Mouse (Mus musculus) G1E (cell line): ENCODE data around the gene Krtap8-1. TPM values are rescaled to one million over a fixed set of nuclear protein-coding genes. Genes with fewer than 3 reads are reported as not detected.

Experiments used
- ATAC-seq: 2 replicates; pipeline ENCODE4 v1.8.0; 2016; ENCODE audit warnings: mild to moderate bottlenecking; ENCODE audit not compliant: insufficient number of reproducible peaks, poor library complexity, low FRiP score, severe bottlenecking; ENCODE audit errors: extremely low read depth
- DNase-seq: peaks from one replicate; pipeline ENCODE4 v3.0.0; 2012; ENCODE audit warnings: low spot score
- H3K27me3 ChIP-seq: 2 replicates; pipeline ENCODE4 v1.6.1; 2012; ENCODE audit warnings: mild to moderate bottlenecking, low read length, inconsistent platforms; ENCODE audit not compliant: insufficient read depth
- H3K36me3 ChIP-seq: replicated peaks from 2 replicates; pipeline ENCODE3; 2012; ENCODE audit warnings: mild to moderate bottlenecking, inconsistent platforms
- H3K4me1 ChIP-seq: 2 replicates; pipeline ENCODE4 v1.6.1; 2012; ENCODE audit warnings: low read depth, low read length, inconsistent platforms, mixed read lengths; ENCODE audit not compliant: insufficient read depth
- H3K4me3 ChIP-seq: 2 replicates; pipeline ENCODE4 v1.5.1; 2012; ENCODE audit warnings: low read depth, mild to moderate bottlenecking, inconsistent platforms, low read length, moderate library complexity, mixed read lengths
- H3K9me3 ChIP-seq: replicated peaks from 2 replicates; pipeline ENCODE4 v1.6.1; 2012; ENCODE audit warnings: inconsistent platforms
- CTCF ChIP-seq: IDR thresholded peaks from 2 replicates; pipeline ENCODE4 v1.5.1; 2012; ENCODE audit warnings: low read depth, low read length, inconsistent platforms, mixed read lengths
- GATA1 ChIP-seq: IDR thresholded peaks from 2 replicates; pipeline ENCODE4 v1.6.1; 2012; ENCODE audit warnings: borderline replicate concordance, low read length, inconsistent platforms, mixed read lengths
- GATA2 ChIP-seq: IDR thresholded peaks from 2 replicates; pipeline ENCODE4 v1.6.1; 2012; ENCODE audit warnings: low read depth, low read length, inconsistent platforms, borderline replicate concordance
- POLR2AphosphoS5 ChIP-seq: IDR thresholded peaks from 2 replicates; pipeline ENCODE4 v1.6.1; 2012; ENCODE audit warnings: low read depth, low read length, inconsistent platforms; ENCODE audit not compliant: insufficient replicate concordance
- TAL1 ChIP-seq: conservative IDR thresholded peaks from 2 replicates; pipeline ENCODE4 v1.6.1; 2012; ENCODE audit warnings: low read depth, low read length, inconsistent platforms, mixed read lengths
- polyA plus RNA-seq: library from polyadenylated mRNA; stranded (reverse); fragments of >175 nt; gene quantifications from 2 replicates; pipeline ENCODE4 v1.2.3, GENCODE M21; 2012
- total RNA-seq, 2 experiments: library from RNA; stranded (forward) in 1 of 2; stranded (reverse) in 1 of 2; fragments of 200-1000 nt in 1 of 2; fragments of >200 nt in 1 of 2; fragmentation: Nextera tagmentation in 1 of 2; gene quantifications; 2 replicates each; pipeline ENCODE4 v1.2.3; 2014 to 2017

Krtap8-1 gene
- total and polyA plus RNA-seq, 3 experiments = 0.10 TPM; not detected in 2

- TF ChIP-seq GATA2 (no peak), TAL1 (no peak), POLR2AphosphoS5 (no peak), GATA1 (no peak), CTCF (no peak)
- DNase-seq = no peak
- ATAC-seq = no peak
- H3K36me3 ChIP-seq = no peaks in the 10 kb centered on the region
- no peaks in the 10 kb centered on the region for H3K27me3 ChIP-seq
- H3K4me1 ChIP-seq = no peaks in the 10 kb centered on the region
- H3K9me3 ChIP-seq = peaks cover 36% of the 10 kb centered on the region
- H3K4me3 ChIP-seq = no peak overlapping the region
Measured at GRCm38 (mm10) chr16:89520555-89520954, 32.8 kb upstream of the Krtap8-1 start.

- no peak for ATAC-seq
- Histone ChIP-seq H3K4me3 (no peak overlapping the region), H3K27me3 (no peaks in the 10 kb centered on the region), H3K36me3 (no peaks in the 10 kb centered on the region), H3K9me3 (peaks cover 37% of the 10 kb centered on the region), H3K4me1 (no peaks in the 10 kb centered on the region)
- DNase-seq = no peak
- TF ChIP-seq POLR2AphosphoS5 = no peak
- no peak for TF ChIP-seq TAL1
- no peak for TF ChIP-seq CTCF
- TF ChIP-seq GATA2 = no peak
- no peak for TF ChIP-seq GATA1
Measured at GRCm38 (mm10) chr16:89520091-89520490, 32.3 kb upstream of the Krtap8-1 start.

GRCm38 (mm10) chr16:89517635-89518034, 29.9 kb upstream of the Krtap8-1 start:
- Histone ChIP-seq H3K4me3 (no peak overlapping the region), H3K9me3 (peaks cover 41% of the 10 kb centered on the region), H3K36me3 (no peaks in the 10 kb centered on the region), H3K27me3 (no peaks in the 10 kb centered on the region), H3K4me1 (no peaks in the 10 kb centered on the region)
- TF ChIP-seq CTCF (no peak), POLR2AphosphoS5 (no peak), TAL1 (no peak), GATA1 (no peak), GATA2 (no peak)
- no peak for ATAC-seq
- DNase-seq = no peak

- TF ChIP-seq GATA2 (no peak), TAL1 (no peak), GATA1 (no peak)
- Histone ChIP-seq H3K4me1 (no peaks in the 10 kb centered on the region), H3K36me3 (no peaks in the 10 kb centered on the region), H3K27me3 (no peaks in the 10 kb centered on the region), H3K4me3 (no peak overlapping the region), H3K9me3 (peaks cover 40% of the 10 kb centered on the region)
- ATAC-seq = no peak
- no peak for DNase-seq
Measured at GRCm38 (mm10) chr16:89513431-89513830, 25.7 kb upstream of the Krtap8-1 start.

- Histone ChIP-seq H3K27me3 (no peaks in the 10 kb centered on the region), H3K9me3 (peaks cover 44% of the 10 kb centered on the region), H3K36me3 (no peaks in the 10 kb centered on the region), H3K4me3 (no peak within 1 kb of the TSS), H3K4me1 (no peaks in the 10 kb centered on the region)
- no peak for DNase-seq
- no peak for ATAC-seq
- TF ChIP-seq TAL1 (no peak), GATA2 (no peak), POLR2AphosphoS5 (no peak), GATA1 (no peak), CTCF (no peak)
Measured at GRCm38 (mm10) chr16:89508223-89508622, 20.5 kb upstream of the Krtap8-1 start, which contains the start of gene Krtap7-1. Gene Krtap7-1 (minus strand): TSS chr16:89508323.

GRCm38 (mm10) chr16:89503571-89503970, 15.8 kb upstream of the Krtap8-1 start:
- no peak for TF ChIP-seq GATA2
- TF ChIP-seq CTCF = no peak
- TF ChIP-seq TAL1 = no peak
- TF ChIP-seq GATA1 = no peak
- TF ChIP-seq POLR2AphosphoS5 = no peak
- peaks cover 38% of the 10 kb centered on the region for H3K9me3 ChIP-seq
- no peaks in the 10 kb centered on the region for H3K4me1 ChIP-seq
- H3K4me3 ChIP-seq = no peak overlapping the region
- no peaks in the 10 kb centered on the region for H3K27me3 ChIP-seq
- DNase-seq = no peak
- H3K36me3 ChIP-seq = no peaks in the 10 kb centered on the region
- no peak for ATAC-seq
